Mouse (Mus musculus) central nervous system, embryonic 14 days (tissue): ENCODE data around the gene Entpd1. TPM values are rescaled to one million over a fixed set of nuclear protein-coding genes. Genes with fewer than 3 reads are reported as not detected.

ENCODE experiments used
- polyA plus RNA-seq: library from polyadenylated mRNA; depleted of rRNA; stranded (reverse); fragments of >200 nt; gene quantifications from 2 replicates; pipeline ENCODE4 v1.2.3, GENCODE M21; 2012; rRNA removed

The Entpd1 gene
- 10.3 TPM in 2 replicates for polyA plus RNA-seq

DNA sequence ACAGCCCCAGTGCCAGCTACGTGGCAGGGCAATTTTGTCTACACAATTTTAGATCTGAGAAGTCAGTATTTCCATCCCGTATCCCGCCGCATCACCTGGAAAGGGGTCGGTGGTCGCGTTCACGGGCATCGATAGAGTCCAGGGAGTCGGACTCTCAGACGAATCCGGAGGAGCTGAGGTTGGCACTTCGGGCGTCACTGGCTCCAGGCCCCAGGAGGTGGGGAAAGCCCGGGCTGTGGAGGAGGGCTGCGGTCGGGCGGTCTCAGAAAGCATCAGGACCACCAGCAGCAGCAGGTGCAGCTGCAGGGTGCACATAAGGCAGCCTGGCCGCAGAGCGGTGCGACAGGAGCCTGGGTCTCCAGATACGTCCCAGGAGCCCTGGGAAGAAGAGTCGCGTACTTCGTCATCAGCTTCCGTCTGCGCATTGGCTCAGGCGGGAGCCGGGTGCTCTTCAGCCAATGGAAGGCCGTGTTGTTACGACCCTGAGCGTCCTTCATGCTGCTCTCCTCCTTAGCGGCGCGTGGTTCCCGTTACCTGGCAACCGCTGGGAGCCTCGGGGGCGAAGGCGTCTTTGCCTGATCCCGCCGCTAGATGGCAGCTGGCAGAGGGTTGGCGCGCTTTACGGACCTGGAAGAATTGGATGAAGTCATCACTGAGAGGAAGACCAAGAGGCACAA, at the start of gene Entpd1, which contains the start of gene Tctn3:
Gene Entpd1, plus strand, starts transcription at position 537 of the 677 bp plus-strand sequence.
Gene Tctn3, minus strand, starts transcription at position 404 of the 677 bp plus-strand sequence.

DNA sequence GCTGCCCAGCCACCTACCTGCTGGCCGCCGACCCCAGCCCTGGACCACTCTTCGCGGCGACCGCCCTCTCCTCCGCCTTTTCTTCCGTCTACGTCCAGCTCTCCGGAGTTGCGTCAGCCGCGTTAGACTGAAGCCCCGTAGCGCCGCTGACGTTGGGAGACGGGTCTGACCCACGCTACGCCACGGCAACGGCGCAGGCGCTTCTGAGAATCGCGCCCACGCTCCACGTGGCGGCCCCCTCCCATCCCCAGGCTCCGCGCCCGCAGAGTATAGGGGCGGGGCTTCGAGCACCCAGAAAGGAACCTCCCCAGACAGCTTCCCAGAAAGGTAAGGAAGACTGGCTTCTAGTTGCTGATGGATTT, 23.9 kb upstream of the Entpd1 start, which contains the start of gene Aldh18a1:
Gene Aldh18a1, minus strand, starts transcription at position 171 of the 362 bp plus-strand sequence.

DNA sequence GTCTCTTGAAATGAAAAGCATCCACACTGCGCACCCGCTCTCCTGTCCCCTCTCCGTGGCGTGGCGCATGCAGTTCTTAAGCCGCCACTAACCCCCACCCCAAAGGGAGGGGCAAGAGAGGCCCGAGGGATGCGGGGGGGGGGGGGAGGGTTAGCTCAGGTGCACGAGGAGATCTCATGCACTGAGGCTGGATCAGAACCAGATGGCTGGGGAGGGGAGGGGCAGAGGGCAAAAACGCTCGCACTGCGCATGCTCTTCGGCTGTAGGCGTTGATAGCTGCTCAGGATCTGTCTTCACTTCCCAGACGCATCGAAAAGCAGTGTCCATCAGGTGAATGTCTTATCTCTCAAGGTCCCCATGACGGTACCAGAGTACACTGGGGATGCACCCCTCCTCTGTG, 136.4 kb downstream of the Entpd1 start, which contains the start of gene Cc2d2b:
Gene Cc2d2b, plus strand, starts transcription at position 195 of the 400 bp plus-strand sequence.

Other genes with a start within 250 kb of the Entpd1 start
- gene Sorbs1, start 98.6 kb upstream of the Entpd1 start, polyA plus RNA-seq, result 75.3 and 84.2 TPM in 2 replicates
- 74.2 and 74.9 TPM in 2 replicates for gene Aldh18a1, start 23.9 kb upstream of the Entpd1 start, polyA plus RNA-seq
- 16.2 and 16.4 TPM in 2 replicates for gene Tctn3, start 133 bp upstream of the Entpd1 start, polyA plus RNA-seq
- gene Cc2d2b, start 136.4 kb downstream of the Entpd1 start, polyA plus RNA-seq, result 0.04 and 0.32 TPM in 2 replicates
- gene Ccnj, start 218.9 kb downstream of the Entpd1 start, polyA plus RNA-seq, result 19.5 and 23.9 TPM in 2 replicates